In genomic region chr8:105634771-105635458, GRCm38 (mm10) we compare ENCODE assay signal across 8 mouse cellular contexts. TPM values are rescaled to one million over a fixed set of nuclear protein-coding genes. Genes with fewer than 3 reads are reported as not detected.
DNase-seq lines count a peak whose midpoint lies in the region; ATAC-seq and TF ChIP-seq lines count a peak whose summit lies in the region.

No protein-coding gene starts in this region.

- H3K9ac ChIP-seq in kidney, postnatal 0 days (ENCODE audit: low read depth, low read length) = no peak overlapping the region
- H3K9ac ChIP-seq in embryonic facial prominence, embryonic 11.5 days (replicated peaks; ENCODE audit: low read length) = peak overlapping the region; percentile 100
- 0 out of 2 replicates have a peak overlapping the region, but pooled peaks have one; percentile 81 for H3K9ac ChIP-seq in intestine, embryonic 16.5 days (ENCODE audit: low read depth, low read length)
- H3K9ac ChIP-seq in neural tube, embryonic 13.5 days = peak overlapping the region; percentile 97

- ATAC-seq in kidney, postnatal 0 days (replicated peaks; ENCODE audit: low FRiP score, low read depth) = no peak
- ATAC-seq in embryonic facial prominence, embryonic 11.5 days (replicated peaks; ENCODE audit: insufficient number of reproducible peaks, low FRiP score, low TSS enrichment, low read depth) = no peak
- no peak for ATAC-seq in intestine, embryonic 16.5 days
- no peak for ATAC-seq in neural tube, embryonic 13.5 days (ENCODE audit: low read depth)

- H3K9me3 ChIP-seq in kidney, postnatal 0 days (replicated peaks; ENCODE audit: low read length) = no peaks in the 10 kb centered on the region
- H3K9me3 ChIP-seq in embryonic facial prominence, embryonic 11.5 days (replicated peaks; ENCODE audit: control insufficient read depth, low read length) = no peaks in the 10 kb centered on the region
- H3K9me3 ChIP-seq in intestine, embryonic 16.5 days (ENCODE audit: control insufficient read depth, low read length) = no peaks in the 10 kb centered on the region
- no peaks in the 10 kb centered on the region for H3K9me3 ChIP-seq in neural tube, embryonic 13.5 days

- H3K27ac ChIP-seq in kidney, postnatal 0 days = no peak overlapping the region
- H3K27ac ChIP-seq in embryonic facial prominence, embryonic 11.5 days (replicated peaks; ENCODE audit: low read depth, low read length) = no peak overlapping the region
- peak overlapping the region; percentile 25; the same call in 1 of the 2 replicates for H3K27ac ChIP-seq in intestine, embryonic 16.5 days (ENCODE audit: low read length)
- H3K27ac ChIP-seq in neural tube, embryonic 13.5 days (replicated peaks) = no peak overlapping the region

- no peak for DNase-seq in kidney, postnatal 0 days (ENCODE audit: low spot score)
- no peak for DNase-seq in kidney, postnatal 10 days
- no peak for DNase-seq in embryonic facial prominence, embryonic 11.5 days (ENCODE audit: low spot score)
- DNase-seq in cerebellum, adult 8-10 months = no peak
- no peak for DNase-seq in urinary bladder, postnatal 36 days (ENCODE audit: low spot score in 2 of 2)
- DNase-seq in kidney, adult 11 months = no peak

- H3K4me3 ChIP-seq in kidney, postnatal 0 days (replicated peaks; ENCODE audit: low read depth, low read length) = peak overlapping the region; percentile 91
- peak overlapping the region; percentile 90 for H3K4me3 ChIP-seq in embryonic facial prominence, embryonic 11.5 days (ENCODE audit: low read depth, low read length)
- H3K4me3 ChIP-seq in intestine, embryonic 16.5 days (ENCODE audit: low read length) = peak overlapping the region; percentile 83
- peak overlapping the region; percentile 92 for H3K4me3 ChIP-seq in neural tube, embryonic 13.5 days

- H3K36me3 ChIP-seq in kidney, postnatal 0 days (ENCODE audit: insufficient read depth, low read length) = no peaks in the 10 kb centered on the region
- H3K36me3 ChIP-seq in embryonic facial prominence, embryonic 11.5 days (replicated peaks; ENCODE audit: control insufficient read depth, insufficient read depth, low read depth, low read length) = no peaks in the 10 kb centered on the region
- H3K36me3 ChIP-seq in intestine, embryonic 16.5 days (ENCODE audit: control insufficient read depth, insufficient read depth, low read length) = no peaks in the 10 kb centered on the region
- peaks cover 3% of the 10 kb centered on the region; the same call in 1 of the 2 replicates for H3K36me3 ChIP-seq in neural tube, embryonic 13.5 days

- TF ChIP-seq CTCF in kidney, postnatal 0 days (IDR thresholded peaks at IDR 0.05; ENCODE audit: low read depth) = no peak

- H3K4me1 ChIP-seq in kidney, postnatal 0 days (replicated peaks; ENCODE audit: insufficient read depth, low read length) = peaks cover 8% of the 10 kb centered on the region
- peaks cover 3% of the 10 kb centered on the region; the same call in 1 of the 2 replicates for H3K4me1 ChIP-seq in embryonic facial prominence, embryonic 11.5 days (ENCODE audit: control insufficient read depth, insufficient read depth, low read length)
- H3K4me1 ChIP-seq in intestine, embryonic 16.5 days (ENCODE audit: control insufficient read depth, insufficient read depth, low read length) = peaks cover 13% of the 10 kb centered on the region
- H3K4me1 ChIP-seq in neural tube, embryonic 13.5 days (replicated peaks) = peaks cover 37% of the 10 kb centered on the region

- peak overlapping the region; percentile 91 for H3K4me2 ChIP-seq in kidney, postnatal 0 days (ENCODE audit: low read length)
- peak overlapping the region; percentile 52; the same call in 1 of the 2 replicates for H3K4me2 ChIP-seq in embryonic facial prominence, embryonic 11.5 days (ENCODE audit: low read depth, low read length)
- H3K4me2 ChIP-seq in intestine, embryonic 16.5 days (ENCODE audit: low read depth, low read length) = peak overlapping the region; percentile 76
- peak overlapping the region; percentile 94 for H3K4me2 ChIP-seq in neural tube, embryonic 13.5 days

- 77% methylated on average over 2 of the region's 2 CpGs for WGBS in kidney, postnatal 0 days
- WGBS in embryonic facial prominence, embryonic 11.5 days = 83% methylated on average over 2 of the region's 2 CpGs
- WGBS in intestine, embryonic 16.5 days = 69% methylated on average over 2 of the region's 2 CpGs
- 90% methylated on average over 2 of the region's 2 CpGs for WGBS in neural tube, embryonic 13.5 days

- no peaks in the 10 kb centered on the region for H3K27me3 ChIP-seq in kidney, postnatal 0 days (ENCODE audit: insufficient read depth, low read length)
- no peaks in the 10 kb centered on the region for H3K27me3 ChIP-seq in embryonic facial prominence, embryonic 11.5 days (ENCODE audit: control insufficient read depth, insufficient read depth, low read length)
- H3K27me3 ChIP-seq in intestine, embryonic 16.5 days (replicated peaks; ENCODE audit: control insufficient read depth, insufficient read depth, low read length) = no peaks in the 10 kb centered on the region
- H3K27me3 ChIP-seq in neural tube, embryonic 13.5 days = no peaks in the 10 kb centered on the region

RNA-seq across cellular contexts. Expression of gene Ctcf, which starts 1.5 kb away (rescaled TPM):
- polyA plus RNA-seq in kidney, postnatal 0 days (2015; fragmentation: Nextera tagmentation; extraction: Ambion mirVana) = 85.5 and 89.4 TPM in 2 replicates
- 116 and 118 TPM in 2 replicates for polyA plus RNA-seq in embryonic facial prominence, embryonic 11.5 days (2014; fragmentation: Nextera tagmentation; extraction: Ambion mirVana)
- polyA plus RNA-seq in intestine, embryonic 16.5 days (2015; fragmentation: Nextera tagmentation; extraction: Ambion mirVana) = 73.7 and 86.4 TPM in 2 replicates
- 105 and 118 TPM in 2 replicates for polyA plus RNA-seq in neural tube, embryonic 13.5 days (2015; fragmentation: Nextera tagmentation; extraction: Ambion mirVana)

RNA-seq across cellular contexts. Expression of gene Agrp, which starts 2.3 kb away (rescaled TPM):
- polyA plus RNA-seq in kidney, postnatal 0 days (2015; fragmentation: Nextera tagmentation; extraction: Ambion mirVana) = 0.61 and 1.2 TPM in 2 replicates
- polyA plus RNA-seq in embryonic facial prominence, embryonic 11.5 days (2014; fragmentation: Nextera tagmentation; extraction: Ambion mirVana) = 1.0 and 1.7 TPM in 2 replicates
- 0.66 and 0.92 TPM in 2 replicates for polyA plus RNA-seq in intestine, embryonic 16.5 days (2015; fragmentation: Nextera tagmentation; extraction: Ambion mirVana)
- 2.0 TPM in 2 replicates for polyA plus RNA-seq in neural tube, embryonic 13.5 days (2015; fragmentation: Nextera tagmentation; extraction: Ambion mirVana)

RNA-seq across cellular contexts. Expression of gene Ripor1, which starts 29.9 kb away (rescaled TPM):
- 40.9 and 44.4 TPM in 2 replicates for polyA plus RNA-seq in kidney, postnatal 0 days (2015; fragmentation: Nextera tagmentation; extraction: Ambion mirVana)
- 7.3 and 8.7 TPM in 2 replicates for polyA plus RNA-seq in embryonic facial prominence, embryonic 11.5 days (2014; fragmentation: Nextera tagmentation; extraction: Ambion mirVana)
- 17.1 and 17.8 TPM in 2 replicates for polyA plus RNA-seq in intestine, embryonic 16.5 days (2015; fragmentation: Nextera tagmentation; extraction: Ambion mirVana)
- polyA plus RNA-seq in neural tube, embryonic 13.5 days (2015; fragmentation: Nextera tagmentation; extraction: Ambion mirVana) = 30.5 and 35.9 TPM in 2 replicates

RNA-seq across cellular contexts. Expression of gene Carmil2, which starts 51.2 kb away (rescaled TPM):
- 0.28 and 0.45 TPM in 2 replicates for polyA plus RNA-seq in kidney, postnatal 0 days (2015; fragmentation: Nextera tagmentation; extraction: Ambion mirVana)
- polyA plus RNA-seq in embryonic facial prominence, embryonic 11.5 days (2014; fragmentation: Nextera tagmentation; extraction: Ambion mirVana) = 0.88 and 1.8 TPM in 2 replicates
- 0.64 and 0.79 TPM in 2 replicates for polyA plus RNA-seq in intestine, embryonic 16.5 days (2015; fragmentation: Nextera tagmentation; extraction: Ambion mirVana)
- polyA plus RNA-seq in neural tube, embryonic 13.5 days (2015; fragmentation: Nextera tagmentation; extraction: Ambion mirVana) = 16.6 and 20.2 TPM in 2 replicates
